Mouse (Mus musculus) right cerebral cortex, postnatal 25 days (tissue): ENCODE results near the gene Rxylt1.

Source experiments
- DNase-seq: peaks from one replicate; pipeline ENCODE4 v3.0.0; 2022

Rxylt1 gene

GRCm38 (mm10) chr10:122096980-122097844 lies at the start of gene Rxylt1:
Rxylt1 (minus strand) TSS chr10:122097371.
- DNase-seq, result peak; percentile 92

DNA sequence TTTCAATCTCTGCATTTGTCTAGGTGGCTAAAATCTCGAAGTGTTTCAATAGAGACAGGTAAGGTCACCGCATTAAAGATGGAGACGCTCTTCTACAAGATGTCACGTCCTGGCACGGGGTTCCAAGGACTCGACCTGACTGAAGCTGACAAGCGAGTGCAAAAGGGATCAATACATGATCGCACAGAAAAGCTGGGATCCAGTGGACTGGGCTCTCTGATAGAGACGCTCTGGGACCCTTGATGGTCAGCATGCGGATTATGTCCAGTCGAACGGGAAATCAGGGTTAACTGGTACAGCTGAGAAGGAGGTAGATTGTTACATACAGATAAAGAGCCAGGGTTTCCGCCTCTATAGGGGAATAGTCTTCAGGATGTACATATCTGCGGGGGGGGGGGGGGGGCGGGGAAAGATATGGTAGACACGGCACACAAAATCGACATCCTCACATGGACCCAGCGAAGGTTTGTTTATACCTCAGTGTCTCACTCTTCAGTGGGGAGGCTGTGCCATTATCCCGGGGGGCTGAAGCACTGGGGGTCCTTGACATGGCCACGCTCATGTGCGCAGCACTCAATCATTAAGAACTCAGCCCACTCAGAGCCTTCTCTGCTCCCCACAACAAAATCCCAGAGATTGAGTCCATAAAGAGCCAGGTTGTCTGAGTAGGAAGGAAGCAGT lies 24.3 kb upstream of the Rxylt1 start:
- no peak for DNase-seq

GRCm38 (mm10) chr10:122120500-122121289 lies 23.5 kb upstream of the Rxylt1 start:
- no peak for DNase-seq

GRCm38 (mm10) chr10:122119451-122119850 lies 22.3 kb upstream of the Rxylt1 start:
- DNase-seq, result no peak

- no peak for DNase-seq
Observed at GRCm38 (mm10) chr10:122116636-122117035, 19.5 kb upstream of the Rxylt1 start.

DNA sequence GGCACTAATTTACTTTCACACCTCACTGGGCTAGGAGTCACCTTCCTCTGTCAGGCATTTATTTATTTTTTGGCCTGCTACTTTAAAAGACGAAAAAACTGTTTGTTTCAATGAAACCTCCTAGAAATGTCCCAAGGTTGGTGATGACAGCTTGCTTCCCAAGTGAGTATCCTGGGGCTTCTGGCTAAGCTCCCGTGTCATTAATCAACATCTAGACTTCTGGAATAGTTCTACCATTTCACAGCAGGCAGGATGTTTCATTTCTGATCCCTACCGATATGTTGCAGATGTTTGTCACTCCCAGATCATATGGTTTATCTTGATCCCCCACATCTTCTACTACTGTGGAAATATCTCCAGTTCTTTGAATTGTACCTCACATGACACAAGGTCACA lies 9.5 kb upstream of the Rxylt1 start:
- no peak for DNase-seq

DNA sequence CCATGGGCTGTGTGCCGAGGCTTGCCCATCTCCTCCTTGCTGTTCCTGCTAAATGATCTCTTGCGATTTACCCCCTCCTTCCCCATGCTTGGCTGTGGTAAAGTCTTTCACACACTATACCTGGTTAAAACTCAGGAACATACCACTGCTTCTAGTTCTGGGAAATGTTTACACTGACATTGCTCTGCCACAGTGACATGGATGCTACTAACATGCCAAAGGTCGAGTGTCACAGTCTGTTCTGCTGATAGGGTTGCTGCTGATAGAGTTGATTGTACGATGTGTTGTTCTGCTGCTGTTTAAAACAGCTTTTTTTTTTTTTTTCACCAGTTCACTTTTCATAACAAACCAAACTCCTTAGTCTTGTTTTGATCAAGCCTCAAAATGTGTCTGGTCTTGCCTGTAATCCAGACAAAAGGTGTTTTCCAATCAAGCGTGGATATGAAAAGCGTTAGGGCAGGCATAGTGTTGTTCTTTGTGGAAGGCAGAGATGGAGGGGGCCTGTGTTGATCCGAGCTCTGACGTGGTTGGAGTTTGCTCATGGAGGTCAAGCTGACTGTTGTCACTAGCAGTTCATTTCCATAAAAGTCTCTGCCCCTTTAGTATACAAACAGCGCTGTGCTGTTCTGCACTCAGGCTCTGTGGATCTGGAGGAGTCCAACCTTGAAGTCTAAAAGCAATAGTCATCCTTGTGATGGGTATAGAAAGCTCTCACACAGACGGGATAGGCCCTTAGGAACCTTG lies 8.9 kb upstream of the Rxylt1 start:
- no peak for DNase-seq

- peak; percentile 55 for DNase-seq
Observed at GRCm38 (mm10) chr10:122105407-122105806, 8.2 kb upstream of the Rxylt1 start.

DNA sequence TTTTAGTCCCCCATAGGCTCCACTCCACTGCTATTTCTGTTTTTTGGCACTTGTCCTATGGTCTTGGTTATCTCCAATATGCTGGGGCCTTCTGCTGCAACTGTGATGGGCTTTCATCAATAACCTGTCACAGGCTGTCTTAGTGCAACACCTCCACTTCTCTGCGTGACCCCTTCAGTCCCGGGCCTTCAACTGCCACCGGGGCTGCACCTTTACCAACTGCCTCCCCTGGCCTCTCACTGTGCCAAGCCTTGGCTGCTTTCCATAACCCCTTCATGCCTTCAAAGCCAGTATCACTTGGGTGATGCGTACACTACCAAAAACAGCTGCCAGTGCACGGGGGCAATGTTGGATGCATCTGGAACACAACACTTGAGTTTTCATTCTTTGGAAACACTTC lies 5.5 kb upstream of the Rxylt1 start:
- DNase-seq, result no peak

- no peak for DNase-seq
Observed at GRCm38 (mm10) chr10:122096462-122096979, 650 bp downstream of the Rxylt1 start.

- no peak for DNase-seq
Observed at GRCm38 (mm10) chr10:122090472-122090871, 6.7 kb downstream of the Rxylt1 start.

- DNase-seq, result no peak
Observed at GRCm38 (mm10) chr10:122081352-122081751, 15.8 kb downstream of the Rxylt1 start.

DNA sequence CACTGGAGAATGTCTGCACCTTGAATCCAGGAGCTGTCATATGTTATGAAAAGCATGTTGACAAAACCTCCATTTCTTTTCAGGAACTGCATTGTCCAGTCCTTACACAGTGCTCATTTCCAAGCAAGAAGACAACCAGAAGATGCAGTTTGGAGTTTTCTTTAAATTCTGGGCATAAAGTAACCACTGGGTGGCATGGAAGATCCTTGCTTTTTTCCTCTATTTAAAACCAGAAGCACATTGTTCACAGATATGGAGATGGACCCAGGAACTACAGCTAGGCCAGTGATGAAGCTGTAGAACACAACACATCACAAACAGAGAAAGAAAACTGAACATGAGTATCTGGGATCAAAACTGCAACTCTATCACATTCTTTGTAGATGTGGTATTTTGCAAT lies 28.0 kb downstream of the Rxylt1 start:
- DNase-seq, result no peak

- DNase-seq, result no peak
Observed at GRCm38 (mm10) chr10:122055826-122056225, 41.3 kb downstream of the Rxylt1 start.

DNA sequence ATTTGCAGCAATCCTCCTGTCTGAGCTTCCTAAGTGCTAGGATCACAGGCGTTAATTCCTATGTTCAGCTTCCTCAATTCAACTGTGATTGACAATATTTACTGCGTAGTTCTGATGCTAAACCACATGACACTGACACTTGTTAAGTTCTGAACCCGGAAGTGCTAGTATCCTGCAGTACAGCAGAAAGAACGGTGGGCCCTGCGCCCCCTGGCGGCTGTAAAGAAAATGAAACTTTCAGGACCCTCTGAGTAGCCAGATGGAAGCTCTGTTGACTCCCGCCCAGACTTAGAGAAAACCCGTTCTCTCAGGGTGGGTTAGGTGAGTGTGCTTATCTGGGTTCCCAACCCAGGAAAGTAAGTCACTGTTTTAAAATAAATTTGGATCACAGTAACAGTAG lies 42.6 kb downstream of the Rxylt1 start:
- peak; percentile 20 for DNase-seq

DNA sequence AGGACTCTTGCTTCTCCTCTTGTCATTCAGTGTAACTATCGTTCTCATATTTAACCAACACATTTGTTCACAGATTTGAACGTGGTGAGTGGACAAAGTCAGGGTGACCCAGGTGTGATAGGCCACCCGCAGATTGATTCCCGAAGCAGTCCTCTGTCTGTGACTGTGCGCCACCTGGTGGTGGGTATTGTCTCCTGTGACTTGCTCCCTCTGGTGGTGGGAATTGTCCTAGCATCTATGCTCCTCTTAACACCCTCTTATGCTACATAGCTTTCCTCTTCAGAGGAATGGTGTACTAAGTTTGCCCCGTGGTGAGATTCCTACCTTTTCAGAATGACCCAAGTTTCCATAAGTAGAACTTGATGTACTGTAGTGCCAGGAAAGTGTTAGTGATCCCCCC lies 45.3 kb downstream of the Rxylt1 start:
- peak; percentile 79 for DNase-seq

DNA sequence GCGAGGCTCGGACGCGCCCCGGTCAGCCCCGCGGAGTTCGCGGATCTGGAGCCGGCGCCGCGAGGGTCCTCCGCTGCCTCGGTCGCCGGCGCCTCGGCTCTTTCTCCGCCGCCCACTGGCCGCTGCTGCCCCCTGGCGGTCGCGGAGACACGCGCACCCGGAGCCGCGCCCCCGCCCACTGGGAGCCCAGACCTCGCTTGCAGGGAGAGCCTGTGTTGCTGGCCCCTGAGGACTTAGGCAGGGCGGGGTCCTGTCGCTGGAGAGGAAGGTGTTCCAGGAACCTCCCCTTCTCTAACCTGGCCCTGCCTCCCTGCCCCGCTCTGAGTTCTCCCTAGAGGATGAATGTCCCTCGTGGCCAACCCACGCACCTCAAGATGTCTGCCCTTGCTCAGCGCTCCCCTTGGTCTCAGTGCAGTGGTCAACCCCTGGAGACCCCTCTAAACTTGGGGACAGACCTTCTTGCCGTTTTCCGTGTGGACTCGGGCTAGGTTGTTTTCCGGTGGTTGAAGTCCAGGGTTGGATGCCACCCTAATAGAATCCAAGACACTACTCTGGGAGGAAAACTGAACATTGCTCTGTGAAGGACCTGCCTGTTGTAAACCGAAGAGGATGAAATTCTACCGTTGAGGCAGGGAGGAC lies 49.3 kb downstream of the Rxylt1 start:
- peak; percentile 84 for DNase-seq

- DNase-seq, result peak; percentile 56
Observed at GRCm38 (mm10) chr10:122046904-122047726, 50.1 kb downstream of the Rxylt1 start, which contains the start of gene Srgap1. Srgap1 (minus strand) TSS chr10:122047315.

DNA sequence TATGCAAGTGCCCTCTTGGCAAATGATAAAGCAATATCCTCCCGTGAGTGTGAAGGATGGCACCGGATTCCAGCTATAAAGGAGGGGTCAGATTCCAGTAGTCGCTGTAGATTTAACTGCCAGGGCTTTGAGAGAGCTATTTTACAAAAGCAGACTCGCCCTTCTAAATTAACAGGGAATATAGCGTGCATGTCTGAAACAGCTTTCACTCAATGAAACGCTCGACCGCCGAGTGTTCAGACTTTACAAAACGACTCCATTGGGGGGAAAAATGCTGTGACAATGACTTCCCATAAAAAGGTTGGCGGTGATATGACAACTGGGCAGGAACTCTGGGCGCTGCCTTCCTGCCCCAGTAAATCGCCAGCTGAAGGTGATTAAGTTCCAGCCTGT lies 50.7 kb downstream of the Rxylt1 start:
- no peak for DNase-seq

DNA sequence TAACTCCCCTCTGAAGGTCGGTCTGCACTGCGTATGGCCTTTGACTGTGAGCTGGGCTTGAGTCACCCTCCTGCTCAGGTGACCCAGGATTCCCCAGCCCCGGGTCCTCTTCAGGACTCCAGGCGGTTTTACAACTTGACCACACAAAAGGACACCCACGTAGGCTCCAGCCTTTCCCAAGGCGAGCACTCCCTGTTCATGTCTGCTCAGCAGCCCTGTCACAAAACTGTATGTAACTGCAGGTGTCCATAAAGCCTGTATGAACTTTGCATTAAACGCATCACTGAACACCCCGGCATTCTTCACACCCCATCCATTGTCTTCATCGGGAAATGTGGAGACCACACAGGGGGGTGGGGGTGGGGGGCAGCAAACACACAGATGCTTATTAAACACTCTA lies 51.2 kb downstream of the Rxylt1 start:
- DNase-seq, result no peak

GRCm38 (mm10) chr10:122044926-122045325 lies 52.2 kb downstream of the Rxylt1 start:
- no peak for DNase-seq
